Mouse (Mus musculus): ENCODE results near the gene Utrn. TPM values are rescaled to one million over a fixed set of nuclear protein-coding genes. Genes with fewer than 3 reads are reported as not detected.
A peak's percentile ranks its signal among the peaks of the same experiment; 100 is the strongest.

Utrn gene
- polyA plus RNA-seq, 1 experiment from 2014 or later, result 68.5 TPM

DNA sequence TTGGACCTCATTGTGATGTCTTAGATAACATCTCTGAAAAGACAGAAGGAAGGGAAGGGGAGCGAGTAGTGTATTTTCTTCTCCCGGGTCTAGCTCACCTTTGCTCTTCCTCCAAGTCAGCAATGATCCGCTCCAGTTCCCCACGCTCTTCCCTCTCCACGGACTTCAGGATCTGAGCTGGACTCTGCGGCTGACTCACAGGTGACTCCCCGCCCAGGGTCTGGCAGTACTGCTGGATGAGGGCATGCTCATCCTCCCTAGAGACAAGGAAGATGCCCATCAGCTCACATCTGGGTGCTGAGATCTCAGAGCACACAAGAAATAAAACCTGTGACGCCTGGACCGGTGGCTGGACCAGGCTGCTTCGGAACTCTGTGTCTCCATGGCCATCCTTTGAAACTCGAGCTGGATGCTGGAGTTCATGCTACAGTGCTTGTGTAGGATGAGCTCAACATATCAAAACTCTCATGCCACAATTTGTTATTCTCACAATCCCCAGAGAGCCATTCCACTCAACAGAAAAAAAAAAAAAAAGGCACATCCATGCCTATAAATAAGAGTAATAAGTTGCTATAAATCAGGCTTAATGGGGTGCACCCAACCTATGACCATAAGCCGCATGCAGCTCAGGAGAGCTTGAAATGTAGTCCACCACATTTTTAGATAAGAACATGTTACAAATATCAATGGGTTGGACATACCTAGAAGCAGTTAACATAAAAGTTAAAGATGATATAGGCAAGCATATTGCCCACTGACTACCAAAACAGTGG is 462.6 kb downstream of the Utrn start:
- no peak overlapping the region for H3K27ac ChIP-seq (ENCODE audit: low read depth, low read length)
- no peaks in the 10 kb centered on the region for H3K9me3 ChIP-seq (replicated peaks; ENCODE audit: control insufficient read depth, low read length)
- H3K27me3 ChIP-seq (ENCODE audit: control insufficient read depth, insufficient read depth, low read length), result no peaks in the 10 kb centered on the region
- 81% methylated on average over 12 of the region's 12 CpGs for WGBS (ENCODE audit: insufficient replicate concordance)
- no peaks in the 10 kb centered on the region for H3K36me3 ChIP-seq (ENCODE audit: control insufficient read depth, insufficient read depth, low read length)
- no peak overlapping the region for H3K9ac ChIP-seq (ENCODE audit: low read depth, low read length)
- H3K4me1 ChIP-seq (ENCODE audit: control insufficient read depth, insufficient read depth, low read length), result no peaks in the 10 kb centered on the region
- no peak for ATAC-seq (replicated peaks; ENCODE audit: insufficient number of reproducible peaks, low FRiP score, low TSS enrichment)
- H3K4me3 ChIP-seq (ENCODE audit: low read depth, low read length), result no peak overlapping the region
- no peak overlapping the region for H3K4me2 ChIP-seq

DNA sequence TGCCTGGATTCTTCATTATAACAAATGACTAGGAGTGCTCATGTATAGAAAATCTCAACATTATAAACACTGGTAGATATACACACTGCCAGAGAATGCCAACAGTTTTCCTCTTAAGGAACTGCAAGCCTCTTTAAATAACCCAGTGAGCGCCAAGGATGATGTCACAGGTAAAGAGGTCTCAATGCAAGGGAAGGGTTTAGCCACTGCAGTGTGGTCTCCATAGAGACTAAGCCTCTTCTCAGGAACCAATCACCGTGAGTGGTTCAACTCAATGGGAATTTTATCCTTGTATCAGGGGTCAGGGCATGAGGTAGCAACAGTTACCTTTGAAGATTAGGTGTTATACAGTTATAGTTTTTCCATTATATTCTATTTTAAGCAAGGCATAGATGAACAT is 469.7 kb downstream of the Utrn start:
- Histone ChIP-seq H3K9ac (ENCODE audit: low read depth, low read length) (no peak overlapping the region), H3K9me3 (replicated peaks; ENCODE audit: control insufficient read depth, low read length) (no peaks in the 10 kb centered on the region), H3K27ac (ENCODE audit: low read depth, low read length) (no peak overlapping the region), H3K4me3 (ENCODE audit: low read depth, low read length) (no peak overlapping the region), H3K4me2 (no peak overlapping the region), H3K27me3 (ENCODE audit: control insufficient read depth, insufficient read depth, low read length) (no peaks in the 10 kb centered on the region), H3K36me3 (ENCODE audit: control insufficient read depth, insufficient read depth, low read length) (no peaks in the 10 kb centered on the region), H3K4me1 (ENCODE audit: control insufficient read depth, insufficient read depth, low read length) (no peaks in the 10 kb centered on the region)
- WGBS (ENCODE audit: insufficient replicate concordance), result 36% methylated on average over 2 of the region's 2 CpGs
- ATAC-seq (replicated peaks; ENCODE audit: insufficient number of reproducible peaks, low FRiP score, low TSS enrichment), result no peak

GRCm38 (mm10) chr10:12380139-12380538 is 489.0 kb downstream of the Utrn start:
- H3K27me3 ChIP-seq (ENCODE audit: control insufficient read depth, insufficient read depth, low read length), result no peaks in the 10 kb centered on the region
- ATAC-seq (replicated peaks; ENCODE audit: insufficient number of reproducible peaks, low FRiP score, low TSS enrichment), result no peak
- no peak overlapping the region for H3K9ac ChIP-seq (ENCODE audit: low read depth, low read length)
- H3K36me3 ChIP-seq (ENCODE audit: control insufficient read depth, insufficient read depth, low read length), result no peaks in the 10 kb centered on the region
- H3K9me3 ChIP-seq (replicated peaks; ENCODE audit: control insufficient read depth, low read length), result no peaks in the 10 kb centered on the region
- no peak overlapping the region for H3K4me2 ChIP-seq
- H3K4me1 ChIP-seq (ENCODE audit: control insufficient read depth, insufficient read depth, low read length), result no peaks in the 10 kb centered on the region
- no peak overlapping the region for H3K27ac ChIP-seq (ENCODE audit: low read depth, low read length)
- H3K4me3 ChIP-seq (ENCODE audit: low read depth, low read length), result no peak overlapping the region
- 91% methylated on average over 1 of the region's 1 CpGs for WGBS (ENCODE audit: insufficient replicate concordance)

DNA sequence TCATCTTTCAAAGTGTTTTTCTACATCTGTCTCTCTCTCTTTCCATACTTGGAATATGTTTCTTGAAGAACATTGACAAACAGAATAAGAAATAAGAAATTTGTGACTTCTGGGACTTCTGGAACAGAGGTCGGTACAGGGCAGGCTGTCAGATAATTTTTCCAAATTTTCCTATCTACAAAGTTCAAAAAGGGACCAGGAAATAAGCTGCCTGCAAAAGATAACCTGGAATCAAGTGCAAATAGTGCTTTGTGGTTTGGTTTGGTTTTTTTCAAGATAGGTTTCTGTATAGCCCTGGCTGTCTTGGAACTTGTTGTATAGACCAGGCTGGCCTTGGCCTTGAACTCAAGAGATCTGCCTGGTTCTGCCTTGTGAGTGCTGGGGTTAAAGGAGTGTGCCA is 490.0 kb downstream of the Utrn start:
- H3K4me3 ChIP-seq (ENCODE audit: low read depth, low read length), result no peak overlapping the region
- H3K9me3 ChIP-seq (replicated peaks; ENCODE audit: control insufficient read depth, low read length), result no peaks in the 10 kb centered on the region
- 78% methylated on average over 1 of the region's 1 CpGs for WGBS (ENCODE audit: insufficient replicate concordance)
- no peaks in the 10 kb centered on the region for H3K36me3 ChIP-seq (ENCODE audit: control insufficient read depth, insufficient read depth, low read length)
- no peak for ATAC-seq (replicated peaks; ENCODE audit: insufficient number of reproducible peaks, low FRiP score, low TSS enrichment)
- no peaks in the 10 kb centered on the region for H3K4me1 ChIP-seq (ENCODE audit: control insufficient read depth, insufficient read depth, low read length)
- H3K27ac ChIP-seq (ENCODE audit: low read depth, low read length), result no peak overlapping the region
- H3K4me2 ChIP-seq, result no peak overlapping the region
- H3K27me3 ChIP-seq (ENCODE audit: control insufficient read depth, insufficient read depth, low read length), result no peaks in the 10 kb centered on the region
- H3K9ac ChIP-seq (ENCODE audit: low read depth, low read length), result no peak overlapping the region

GRCm38 (mm10) chr10:12377727-12378126 is 491.4 kb downstream of the Utrn start:
- no peak overlapping the region for H3K9ac ChIP-seq (ENCODE audit: low read depth, low read length)
- no peaks in the 10 kb centered on the region for H3K9me3 ChIP-seq (replicated peaks; ENCODE audit: control insufficient read depth, low read length)
- no peak overlapping the region for H3K27ac ChIP-seq (ENCODE audit: low read depth, low read length)
- H3K36me3 ChIP-seq (ENCODE audit: control insufficient read depth, insufficient read depth, low read length), result no peaks in the 10 kb centered on the region
- H3K4me2 ChIP-seq, result no peak overlapping the region
- WGBS (ENCODE audit: insufficient replicate concordance), result 60% methylated on average over 3 of the region's 3 CpGs
- no peak for ATAC-seq (replicated peaks; ENCODE audit: insufficient number of reproducible peaks, low FRiP score, low TSS enrichment)
- no peak overlapping the region for H3K4me3 ChIP-seq (ENCODE audit: low read depth, low read length)
- H3K4me1 ChIP-seq (ENCODE audit: control insufficient read depth, insufficient read depth, low read length), result no peaks in the 10 kb centered on the region
- no peaks in the 10 kb centered on the region for H3K27me3 ChIP-seq (ENCODE audit: control insufficient read depth, insufficient read depth, low read length)

DNA sequence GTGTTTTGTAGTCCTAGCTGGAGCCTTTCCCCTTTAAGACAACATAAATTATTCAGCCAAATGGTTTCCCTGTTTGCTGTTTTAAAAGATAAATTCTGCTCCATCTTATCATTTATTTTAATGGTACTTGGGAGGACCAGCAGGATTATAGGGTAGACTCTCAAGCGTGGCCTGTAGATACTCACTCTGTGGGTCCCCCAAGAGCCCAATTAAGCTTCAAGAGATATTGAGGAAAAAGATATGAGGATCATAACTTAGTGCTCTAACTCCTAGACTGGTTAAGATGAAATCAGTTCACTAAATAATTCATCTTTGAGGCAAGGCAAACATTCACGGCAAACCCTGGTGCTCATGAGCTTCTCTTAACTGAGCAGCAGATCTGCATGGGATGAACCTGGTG is 493.1 kb downstream of the Utrn start:
- ATAC-seq (replicated peaks; ENCODE audit: insufficient number of reproducible peaks, low FRiP score, low TSS enrichment), result no peak
- no peak overlapping the region for H3K9ac ChIP-seq (ENCODE audit: low read depth, low read length)
- H3K9me3 ChIP-seq (replicated peaks; ENCODE audit: control insufficient read depth, low read length), result no peaks in the 10 kb centered on the region
- H3K4me3 ChIP-seq (ENCODE audit: low read depth, low read length), result no peak overlapping the region
- H3K27me3 ChIP-seq (ENCODE audit: control insufficient read depth, insufficient read depth, low read length), result no peaks in the 10 kb centered on the region
- no peak overlapping the region for H3K4me2 ChIP-seq
- no peaks in the 10 kb centered on the region for H3K36me3 ChIP-seq (ENCODE audit: control insufficient read depth, insufficient read depth, low read length)
- H3K4me1 ChIP-seq (ENCODE audit: control insufficient read depth, insufficient read depth, low read length), result no peaks in the 10 kb centered on the region
- H3K27ac ChIP-seq (ENCODE audit: low read depth, low read length), result no peak overlapping the region
- 68% methylated on average over 2 of the region's 2 CpGs for WGBS (ENCODE audit: insufficient replicate concordance)

DNA sequence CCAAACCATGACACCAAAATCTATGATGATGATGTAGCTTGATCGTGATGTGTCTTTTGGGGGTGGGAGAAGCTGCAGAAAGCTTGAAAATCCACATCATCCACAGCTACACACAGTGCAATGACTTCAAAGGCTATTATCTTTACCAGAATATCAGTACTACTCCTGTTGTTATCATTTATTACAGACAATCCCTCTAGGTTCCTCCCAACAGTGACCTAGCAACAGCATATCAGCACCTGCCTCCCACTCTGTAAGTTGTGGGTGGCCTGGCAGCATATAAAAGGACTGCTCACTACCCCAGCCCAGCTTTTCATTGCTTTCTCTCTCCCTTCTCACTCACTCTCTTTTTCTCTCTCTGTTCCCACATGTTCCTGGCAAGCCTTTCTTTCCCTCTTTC is 494.4 kb downstream of the Utrn start:
- no peaks in the 10 kb centered on the region for H3K4me1 ChIP-seq (ENCODE audit: control insufficient read depth, insufficient read depth, low read length)
- no peak overlapping the region for H3K9ac ChIP-seq (ENCODE audit: low read depth, low read length)
- H3K4me3 ChIP-seq (ENCODE audit: low read depth, low read length), result no peak overlapping the region
- ATAC-seq (replicated peaks; ENCODE audit: insufficient number of reproducible peaks, low FRiP score, low TSS enrichment), result no peak
- H3K4me2 ChIP-seq, result no peak overlapping the region
- H3K9me3 ChIP-seq (replicated peaks; ENCODE audit: control insufficient read depth, low read length), result no peaks in the 10 kb centered on the region
- WGBS (ENCODE audit: insufficient replicate concordance), result 90% methylated on average over 1 of the region's 1 CpGs
- H3K27me3 ChIP-seq (ENCODE audit: control insufficient read depth, insufficient read depth, low read length), result no peaks in the 10 kb centered on the region
- no peak overlapping the region for H3K27ac ChIP-seq (ENCODE audit: low read depth, low read length)
- H3K36me3 ChIP-seq (ENCODE audit: control insufficient read depth, insufficient read depth, low read length), result no peaks in the 10 kb centered on the region

DNA sequence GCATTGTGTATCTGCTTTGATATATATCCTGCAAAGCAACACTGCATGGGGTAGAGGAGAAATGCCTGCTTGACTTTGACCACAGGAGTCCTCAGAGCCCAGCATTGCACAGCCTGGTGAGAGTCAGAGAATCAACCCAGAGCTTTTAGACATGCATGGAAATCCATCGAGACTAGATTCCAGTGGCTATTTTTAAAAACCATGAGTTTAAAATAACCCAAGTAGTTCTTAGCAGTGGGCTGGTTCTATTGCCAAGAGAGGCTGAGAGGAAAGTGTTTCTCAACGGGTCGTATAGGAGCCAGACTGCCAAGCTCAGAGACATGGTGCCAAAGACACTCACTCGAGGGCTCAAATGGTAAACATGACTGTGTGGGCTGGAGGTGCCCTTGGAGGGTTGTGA is 514.6 kb downstream of the Utrn start:
- Histone ChIP-seq H3K27me3 (ENCODE audit: control insufficient read depth, insufficient read depth, low read length) (no peaks in the 10 kb centered on the region), H3K4me1 (ENCODE audit: control insufficient read depth, insufficient read depth, low read length) (no peaks in the 10 kb centered on the region), H3K9ac (ENCODE audit: low read depth, low read length) (no peak overlapping the region), H3K4me3 (ENCODE audit: low read depth, low read length) (no peak overlapping the region), H3K27ac (ENCODE audit: low read depth, low read length) (peak overlapping the region; percentile 50), H3K36me3 (ENCODE audit: control insufficient read depth, insufficient read depth, low read length) (no peaks in the 10 kb centered on the region), H3K9me3 (replicated peaks; ENCODE audit: control insufficient read depth, low read length) (no peaks in the 10 kb centered on the region), H3K4me2 (no peak overlapping the region)
- WGBS (ENCODE audit: insufficient replicate concordance), result 53% methylated on average over 4 of the region's 4 CpGs
- peak; percentile 46; the same call in 1 of the 2 replicates for ATAC-seq (replicated peaks; ENCODE audit: insufficient number of reproducible peaks, low FRiP score, low TSS enrichment)

- no peaks in the 10 kb centered on the region for H3K9me3 ChIP-seq (replicated peaks; ENCODE audit: control insufficient read depth, low read length)
- H3K27me3 ChIP-seq (ENCODE audit: control insufficient read depth, insufficient read depth, low read length), result no peaks in the 10 kb centered on the region
- H3K27ac ChIP-seq (ENCODE audit: low read depth, low read length), result peak overlapping the region; percentile 50
- no peaks in the 10 kb centered on the region for H3K4me1 ChIP-seq (ENCODE audit: control insufficient read depth, insufficient read depth, low read length)
- H3K36me3 ChIP-seq (ENCODE audit: control insufficient read depth, insufficient read depth, low read length), result no peaks in the 10 kb centered on the region
- no peak overlapping the region for H3K4me3 ChIP-seq (ENCODE audit: low read depth, low read length)
- no peak overlapping the region for H3K4me2 ChIP-seq
- no peak overlapping the region for H3K9ac ChIP-seq (ENCODE audit: low read depth, low read length)
- WGBS (ENCODE audit: insufficient replicate concordance), result 49% methylated on average over 5 of the region's 5 CpGs
- ATAC-seq (replicated peaks; ENCODE audit: insufficient number of reproducible peaks, low FRiP score, low TSS enrichment), result no peak
These were observed 515.1 kb downstream of the Utrn start for GRCm38 (mm10) chr10:12354106-12354505.
